Mouse (Mus musculus) brain, embryonic 14.5 days (tissue): Measurements from ENCODE around the gene Neb.

Experiments
- CTCF ChIP-seq: fragments of 200-500 bp; IDR thresholded peaks from 2 replicates; pipeline ENCODE4 v1.5.1; 2012; ENCODE audit warnings: inconsistent platforms, mild to moderate bottlenecking, moderate library complexity, borderline replicate concordance; ENCODE audit not compliant: insufficient read depth, insufficient read length; ENCODE audit errors: extremely low read depth
- POLR2A ChIP-seq: fragments of 200-500 bp; IDR thresholded peaks from 2 replicates; pipeline ENCODE4 v1.6.1; 2012; ENCODE audit warnings: mild to moderate bottlenecking, inconsistent platforms, borderline replicate concordance; ENCODE audit not compliant: poor library complexity, insufficient read depth, insufficient read length, severe bottlenecking; ENCODE audit errors: extremely low read depth

DNA sequence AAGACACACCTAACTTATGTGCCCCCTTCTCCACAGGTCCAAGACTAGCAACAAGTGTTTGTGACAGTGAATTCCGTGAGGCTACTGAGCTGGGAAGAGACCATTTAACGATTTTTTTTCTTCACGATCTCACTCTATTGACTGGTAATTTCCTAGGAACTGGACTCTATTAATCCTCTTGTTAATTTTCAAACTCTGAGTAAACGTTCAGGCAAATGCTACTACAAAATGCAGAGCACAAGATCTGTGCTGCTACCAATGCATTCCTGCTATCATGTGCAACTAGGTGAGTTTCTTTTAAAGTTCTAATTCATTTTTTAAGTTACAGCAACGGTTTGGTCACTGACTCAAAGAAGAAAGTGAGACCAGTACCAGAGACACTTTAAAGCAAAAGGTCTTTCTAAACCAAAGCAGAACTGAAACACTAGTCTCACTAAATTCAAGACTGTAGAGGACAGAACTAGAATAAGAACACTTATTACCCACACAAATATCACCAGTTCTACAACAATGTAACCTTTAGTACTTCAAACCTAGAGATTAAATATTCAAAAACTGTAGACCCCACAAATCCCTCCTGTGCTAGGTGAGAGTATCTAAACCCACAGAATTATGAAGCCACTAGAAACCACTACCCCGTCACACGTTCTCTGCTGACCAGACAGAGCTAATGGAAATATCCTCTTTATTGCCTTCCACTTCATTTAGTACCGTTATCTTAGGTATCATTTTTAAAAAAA lies 44.8 kb upstream of the Neb start:
- TF ChIP-seq POLR2A (no peak), CTCF (no peak)
